Mouse (Mus musculus): ENCODE data around the gene Plxdc2. TPM values are rescaled to one million over a fixed set of nuclear protein-coding genes. Genes with fewer than 3 reads are reported as not detected.

The Plxdc2 gene
- 1 to 10 TPM in 1 of 2 experiments, under 1 TPM in 1; 0.01 to 9.2 TPM for polyA plus RNA-seq (2012; fragmentation: generic; extraction: Trizol)

DNA sequence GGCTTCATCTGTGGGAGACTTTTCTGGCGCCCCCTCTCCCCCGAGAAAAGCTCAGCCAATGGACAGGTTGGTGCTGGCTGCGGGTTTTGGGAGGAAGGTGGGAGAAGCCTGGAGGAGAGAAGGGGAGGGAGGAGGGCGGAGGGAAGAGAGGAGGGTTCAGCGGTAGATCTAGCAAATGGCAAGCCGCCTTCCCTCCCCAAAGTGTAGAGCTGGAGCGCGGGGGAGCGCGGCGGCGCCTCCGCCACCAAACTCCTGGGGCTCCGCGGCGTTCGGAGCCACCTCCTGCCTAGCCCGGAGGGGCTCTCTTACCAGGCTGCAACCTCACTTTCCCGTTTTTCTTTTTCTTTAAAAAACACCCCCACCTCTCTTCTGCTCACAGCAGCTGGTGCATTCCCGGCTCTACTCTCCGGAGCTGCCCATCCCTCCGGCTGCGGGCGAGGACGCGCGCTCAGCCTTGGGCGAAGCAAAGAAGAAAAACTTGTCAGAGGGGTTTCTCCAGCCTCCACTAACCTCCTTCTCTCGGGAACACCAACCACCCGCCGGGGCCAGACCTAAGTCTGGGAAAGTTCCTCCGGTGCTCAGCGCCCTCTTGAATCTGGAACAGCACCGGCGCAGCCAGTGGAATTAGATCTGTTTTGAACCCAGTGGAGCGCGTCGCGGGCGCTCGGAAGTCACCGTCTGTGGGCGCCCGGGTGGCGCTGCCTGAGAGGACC, at the start of gene Plxdc2:
Plxdc2 (plus strand) TSS at position 199 of the 713 bp plus-strand sequence.

All from C3H10T1/2 (cell line).